Mouse (Mus musculus) limb, embryonic 13.5 days (tissue): ENCODE measurements around the gene Zgrf1. TPM values are rescaled to one million over a fixed set of nuclear protein-coding genes. Genes with fewer than 3 reads are reported as not detected.

ENCODE experiments used
- ATAC-seq: fragments of 200-750 bp; cut with Nextera tagmentation; 2 replicates; pipeline ENCODE4 v1.8.0; 2017; ENCODE audit warnings: low read depth, moderate number of reproducible peaks, moderate TSS enrichment; ENCODE audit not compliant: low FRiP score
- H3K27ac ChIP-seq: fragments of 300-500 bp; sonication (generic); 2 replicates; pipeline ENCODE4 v1.5.1; 2015; ENCODE audit warnings: inconsistent platforms, mild to moderate bottlenecking, moderate library complexity
- H3K27me3 ChIP-seq: fragments of 300-500 bp; sonication (generic); 2 replicates; pipeline ENCODE4 v1.6.1; 2015; ENCODE audit warnings: mild to moderate bottlenecking, inconsistent platforms
- H3K36me3 ChIP-seq: fragments of 300-500 bp; sonication (generic); 2 replicates; pipeline ENCODE4 v1.6.1; 2015; ENCODE audit warnings: inconsistent platforms, mild to moderate bottlenecking, moderate library complexity
- H3K4me1 ChIP-seq: fragments of 300-500 bp; sonication (generic); 2 replicates; pipeline ENCODE4 v1.6.1; 2015; ENCODE audit warnings: inconsistent platforms
- H3K4me2 ChIP-seq: fragments of 300-500 bp; sonication (generic); replicated peaks from 2 replicates; pipeline ENCODE4 v1.6.1; 2015; ENCODE audit warnings: inconsistent platforms, mild to moderate bottlenecking, moderate library complexity
- H3K4me3 ChIP-seq: fragments of 300-500 bp; sonication (generic); 2 replicates; pipeline ENCODE4 v1.5.1; 2015; ENCODE audit warnings: moderate library complexity, mild to moderate bottlenecking, inconsistent platforms
- H3K9ac ChIP-seq: fragments of 300-500 bp; sonication (generic); 2 replicates; pipeline ENCODE4 v1.6.1; 2015; ENCODE audit warnings: mild to moderate bottlenecking, inconsistent platforms
- H3K9me3 ChIP-seq: fragments of 300-500 bp; sonication (generic); 2 replicates; pipeline ENCODE4 v1.6.1; 2016; ENCODE audit warnings: inconsistent platforms
- WGBS: fragments of 180-500 bp; shearing (Covaris S2); methylation state at CpG from one replicate; pipeline ENCODE4 v1.1.7; 2015; 5-methylcytosine and 5-hydroxymethylcytosine counted together
- polyA plus RNA-seq: library from polyadenylated mRNA; unstranded; fragments of >200 nt; fragmentation: Nextera tagmentation; extraction: Ambion mirVana; gene quantifications from 2 replicates; pipeline ENCODE4 v1.2.1, GENCODE M21; 2015

Gene Zgrf1
- 8.7 and 10.6 TPM in 2 replicates for polyA plus RNA-seq

- Histone ChIP-seq H3K27me3 (no peaks in the 10 kb centered on the region), H3K4me1 (peaks cover 19% of the 10 kb centered on the region), H3K9ac (peak within 1 kb of the TSS; percentile 76), H3K4me3 (peak within 1 kb of the TSS; percentile 84), H3K9me3 (no peaks in the 10 kb centered on the region), H3K36me3 (peaks cover 20% of the 10 kb centered on the region), H3K27ac (peak within 1 kb of the TSS; percentile 88), H3K4me2 (peak within 1 kb of the TSS; percentile 75)
- peak; percentile 99 for ATAC-seq
- WGBS: under 1% methylated on average over 71 of the region's 73 CpGs
These were observed at the start of gene Zgrf1, which contains the start of gene Larp7 for GRCm38 (mm10) chr3:127552973-127553719. Gene Zgrf1, plus strand, starts transcription at chr3:127553489. Gene Larp7, minus strand, starts transcription at chr3:127553349.

- no peak overlapping the region for H3K4me3 ChIP-seq
- WGBS: 60% methylated on average over 15 of the region's 15 CpGs
- no peaks in the 10 kb centered on the region for H3K36me3 ChIP-seq
- no peak overlapping the region for H3K9ac ChIP-seq
- H3K27me3 ChIP-seq: no peaks in the 10 kb centered on the region
- H3K27ac ChIP-seq: no peak overlapping the region
- H3K4me1 ChIP-seq: no peaks in the 10 kb centered on the region
- no peaks in the 10 kb centered on the region for H3K9me3 ChIP-seq
- ATAC-seq: no peak
- H3K4me2 ChIP-seq: no peak overlapping the region
These were observed 45.2 kb upstream of the Zgrf1 start for GRCm38 (mm10) chr3:127507878-127508783.

DNA sequence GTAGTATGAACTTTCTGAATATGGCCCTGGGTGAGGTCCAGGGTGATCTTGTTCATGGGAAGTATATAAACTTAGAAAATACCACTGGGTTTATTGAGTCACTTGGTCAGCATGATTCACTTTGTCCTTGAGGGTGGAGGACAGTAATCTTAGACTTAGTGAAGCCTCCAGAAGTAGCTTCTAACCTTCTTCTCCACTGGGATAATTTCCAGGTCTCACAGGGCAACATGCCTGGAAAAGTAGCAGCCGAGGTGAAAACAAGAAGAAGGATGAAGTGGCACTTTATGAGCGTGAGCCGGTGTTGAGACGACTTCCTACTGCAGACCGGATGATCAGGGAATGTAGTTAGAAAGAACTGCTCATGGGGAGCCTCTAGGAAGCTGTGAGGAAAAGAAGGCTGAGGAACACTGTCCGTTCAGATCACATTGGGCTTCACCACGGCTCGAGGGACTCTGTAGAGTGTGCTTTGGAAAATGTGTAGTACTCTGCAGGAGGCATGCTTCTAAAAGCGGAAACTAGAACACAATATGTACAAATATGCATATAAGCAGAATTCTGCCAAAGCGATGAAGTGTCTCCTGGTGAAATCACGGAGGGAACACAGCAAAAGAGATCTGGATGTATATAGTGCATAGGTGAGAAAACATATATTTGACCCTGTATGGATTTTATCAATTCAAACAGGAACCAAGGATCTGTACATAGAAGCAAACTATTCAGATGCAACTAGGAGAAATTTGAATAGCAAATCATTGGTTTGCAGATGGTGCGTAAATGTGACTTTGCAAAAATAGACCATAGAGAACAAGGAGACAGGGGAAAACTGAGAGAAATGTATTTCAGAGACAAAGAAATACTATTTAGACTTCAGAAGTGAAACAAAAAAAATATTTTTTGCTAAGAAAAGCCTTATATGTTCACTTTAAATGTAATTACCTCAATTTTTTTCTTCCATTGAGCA lies 41.2 kb upstream of the Zgrf1 start:
- Histone ChIP-seq H3K27me3 (no peaks in the 10 kb centered on the region), H3K36me3 (no peaks in the 10 kb centered on the region), H3K4me2 (no peak overlapping the region), H3K9ac (no peak overlapping the region), H3K4me1 (no peaks in the 10 kb centered on the region), H3K27ac (no peak overlapping the region), H3K4me3 (no peak overlapping the region), H3K9me3 (no peaks in the 10 kb centered on the region)
- WGBS: 74% methylated on average over 12 of the region's 12 CpGs
- no peak for ATAC-seq

GRCm38 (mm10) chr3:127512794-127513335 lies 40.4 kb upstream of the Zgrf1 start:
- no peak overlapping the region for H3K4me3 ChIP-seq
- ATAC-seq: no peak
- no peak overlapping the region for H3K4me2 ChIP-seq
- H3K27ac ChIP-seq: no peak overlapping the region
- no peaks in the 10 kb centered on the region for H3K4me1 ChIP-seq
- no peaks in the 10 kb centered on the region for H3K36me3 ChIP-seq
- 74% methylated on average over 15 of the region's 15 CpGs for WGBS
- no peaks in the 10 kb centered on the region for H3K9me3 ChIP-seq
- H3K9ac ChIP-seq: no peak overlapping the region
- no peaks in the 10 kb centered on the region for H3K27me3 ChIP-seq

DNA sequence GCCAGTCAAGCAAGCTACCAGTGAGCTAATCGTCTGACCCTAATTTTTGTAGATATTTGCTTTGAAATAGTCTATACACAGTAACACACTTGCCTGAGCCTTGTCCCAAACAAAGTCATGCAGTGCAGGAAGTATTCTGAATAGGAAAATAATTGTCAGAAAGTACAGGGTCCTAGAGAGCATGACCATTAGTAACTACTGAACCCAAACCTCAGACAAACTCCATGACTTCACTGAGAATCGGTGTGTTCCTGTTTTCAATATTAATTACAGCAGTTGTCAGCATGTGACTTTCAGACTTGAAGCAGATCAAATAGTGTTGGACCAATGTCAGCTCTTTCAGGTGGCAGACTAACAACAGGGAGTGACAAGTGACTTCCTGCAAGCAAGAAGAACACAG lies 39.6 kb upstream of the Zgrf1 start:
- no peaks in the 10 kb centered on the region for H3K36me3 ChIP-seq
- no peaks in the 10 kb centered on the region for H3K9me3 ChIP-seq
- WGBS: 76% methylated on average over 2 of the region's 2 CpGs
- no peak overlapping the region for H3K4me2 ChIP-seq
- H3K9ac ChIP-seq: no peak overlapping the region
- no peaks in the 10 kb centered on the region for H3K27me3 ChIP-seq
- no peak for ATAC-seq
- H3K27ac ChIP-seq: no peak overlapping the region
- H3K4me1 ChIP-seq: no peaks in the 10 kb centered on the region
- no peak overlapping the region for H3K4me3 ChIP-seq

DNA sequence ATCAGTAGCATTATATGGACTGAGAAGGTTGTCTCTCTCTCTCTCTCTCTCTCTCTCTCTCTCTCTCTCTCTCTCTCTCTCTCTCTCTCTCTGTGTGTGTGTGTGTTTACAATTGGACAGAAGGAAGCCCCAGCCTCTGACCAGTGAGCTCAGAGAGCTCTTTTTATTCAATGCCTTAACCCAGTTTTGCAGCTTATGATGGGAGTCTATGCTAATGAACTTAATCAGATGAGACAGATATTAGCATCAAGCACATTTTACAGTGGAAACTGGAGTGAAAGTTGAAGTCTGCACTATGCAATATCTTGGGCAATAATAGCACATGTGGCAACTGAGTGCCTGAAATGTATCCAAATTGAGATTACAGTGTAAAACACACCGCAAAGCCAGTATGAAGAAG lies 38.0 kb upstream of the Zgrf1 start:
- no peaks in the 10 kb centered on the region for H3K36me3 ChIP-seq
- no peak overlapping the region for H3K4me2 ChIP-seq
- no peak overlapping the region for H3K9ac ChIP-seq
- H3K9me3 ChIP-seq: no peaks in the 10 kb centered on the region
- 89% methylated on average over 1 of the region's 1 CpGs for WGBS
- no peak overlapping the region for H3K4me3 ChIP-seq
- H3K27me3 ChIP-seq: no peaks in the 10 kb centered on the region
- H3K27ac ChIP-seq: no peak overlapping the region
- ATAC-seq: no peak
- H3K4me1 ChIP-seq: no peaks in the 10 kb centered on the region

DNA sequence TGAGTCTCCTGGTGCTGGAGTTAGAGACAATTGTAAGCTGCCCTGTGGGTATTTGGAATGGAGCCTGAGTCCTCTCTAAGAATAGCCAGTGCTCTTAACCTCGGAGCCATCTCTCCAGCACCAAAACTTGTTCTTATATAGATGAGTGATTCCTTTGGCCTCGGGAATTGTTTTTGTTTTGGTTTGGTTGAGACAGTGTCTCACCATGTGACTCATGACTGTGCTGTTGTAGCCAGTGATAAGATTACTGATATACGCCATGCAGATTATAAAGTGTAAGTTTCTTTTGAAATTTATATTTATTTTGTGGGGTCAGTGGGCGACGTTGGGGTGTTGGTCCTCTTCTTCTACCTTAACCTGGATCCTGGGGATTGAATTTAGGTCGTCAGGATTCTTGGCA lies 33.0 kb upstream of the Zgrf1 start:
- H3K27me3 ChIP-seq: no peaks in the 10 kb centered on the region
- H3K4me2 ChIP-seq: no peak overlapping the region
- H3K4me1 ChIP-seq: no peaks in the 10 kb centered on the region
- no peak overlapping the region for H3K4me3 ChIP-seq
- no peaks in the 10 kb centered on the region for H3K36me3 ChIP-seq
- ATAC-seq: no peak
- 82% methylated on average over 6 of the region's 6 CpGs for WGBS
- H3K9me3 ChIP-seq: no peaks in the 10 kb centered on the region
- H3K9ac ChIP-seq: no peak overlapping the region
- no peak overlapping the region for H3K27ac ChIP-seq

DNA sequence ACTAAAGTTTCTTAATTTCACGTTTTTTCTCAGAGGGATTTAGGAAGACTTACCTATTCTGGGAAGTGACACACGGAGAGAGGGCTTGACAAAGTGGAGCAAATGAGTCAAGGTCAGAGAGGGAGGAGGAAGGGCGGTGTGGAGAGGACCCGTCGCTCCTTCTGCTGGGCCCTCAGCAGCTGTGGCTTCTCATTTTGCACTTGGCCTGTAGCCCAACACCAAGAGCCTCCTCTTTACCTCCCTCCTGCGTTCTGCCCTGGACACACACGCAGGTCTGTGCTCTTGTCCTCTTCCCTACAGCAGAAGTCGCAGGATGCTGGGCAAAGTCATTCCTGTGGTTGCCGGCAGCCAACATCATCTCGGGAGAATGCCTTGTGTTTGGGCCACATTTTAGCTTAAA lies 32.1 kb upstream of the Zgrf1 start:
- WGBS: 77% methylated on average over 10 of the region's 10 CpGs
- no peak; the same call in 1 of the 2 replicates for ATAC-seq
- H3K36me3 ChIP-seq: no peaks in the 10 kb centered on the region
- H3K27me3 ChIP-seq: no peaks in the 10 kb centered on the region
- no peak overlapping the region for H3K4me3 ChIP-seq
- H3K4me2 ChIP-seq: no peak overlapping the region
- no peak overlapping the region for H3K27ac ChIP-seq
- no peaks in the 10 kb centered on the region for H3K9me3 ChIP-seq
- no peaks in the 10 kb centered on the region for H3K4me1 ChIP-seq
- no peak overlapping the region for H3K9ac ChIP-seq

DNA sequence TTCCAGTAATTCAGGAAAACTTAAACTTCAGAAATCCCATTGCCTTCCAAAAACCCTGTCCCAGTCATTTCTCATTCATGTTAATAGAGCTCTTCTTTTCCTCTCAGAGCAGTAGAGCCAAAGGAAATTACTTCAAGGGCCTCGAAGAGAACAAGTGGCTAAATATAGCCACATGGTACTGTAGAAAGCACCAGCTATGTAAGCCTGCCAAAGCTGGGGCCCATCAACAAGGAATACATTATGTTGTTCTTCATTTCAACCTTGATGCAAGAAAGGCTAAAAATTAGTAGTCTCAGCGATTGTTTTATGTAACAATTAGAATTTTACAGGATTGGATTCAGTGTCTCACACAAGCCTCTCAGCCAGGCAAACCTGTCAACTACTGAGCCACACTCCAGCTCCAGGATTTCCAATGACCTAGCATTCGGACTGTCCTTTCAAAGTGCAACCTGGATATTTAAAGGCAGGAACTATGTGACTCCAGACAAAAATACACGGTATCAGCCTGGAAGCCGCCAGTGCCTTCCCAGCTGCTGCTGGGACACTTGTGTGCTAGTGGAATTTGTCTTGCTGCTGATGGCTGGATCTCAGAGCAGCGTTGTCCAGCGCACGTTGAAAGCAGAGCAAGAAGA lies 28.0 kb upstream of the Zgrf1 start:
- no peak for ATAC-seq
- no peak overlapping the region for H3K4me3 ChIP-seq
- 74% methylated on average over 8 of the region's 8 CpGs for WGBS

DNA sequence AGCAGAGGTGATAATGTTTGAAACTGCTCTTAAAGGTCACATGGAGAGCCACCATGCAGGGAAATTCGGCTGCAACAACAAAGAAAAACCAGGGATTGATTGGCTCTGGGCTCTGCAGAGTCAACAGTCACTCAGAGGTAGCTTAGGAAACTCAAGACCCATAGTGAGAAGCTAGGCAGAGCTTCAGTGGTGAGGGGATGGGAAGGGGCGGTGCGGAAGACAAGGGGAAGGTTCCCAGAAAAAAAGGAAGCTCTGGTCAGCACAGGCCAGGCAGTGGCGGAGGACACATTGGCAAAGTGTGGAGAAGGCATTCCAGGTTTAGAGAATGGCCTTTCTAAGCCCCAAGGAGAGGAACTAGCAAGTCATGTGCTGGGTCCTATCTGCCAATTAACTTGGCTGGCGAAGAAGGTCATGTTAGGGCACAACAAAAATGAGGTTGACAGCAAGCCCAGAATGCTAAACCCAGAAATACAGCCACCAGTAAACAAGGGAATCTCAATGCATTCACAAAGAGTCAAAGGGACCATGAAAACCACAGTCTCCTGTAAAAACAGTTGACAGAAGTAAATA lies 25.7 kb upstream of the Zgrf1 start:
- WGBS: 74% methylated on average over 5 of the region's 5 CpGs
- Histone ChIP-seq H3K9me3 (no peaks in the 10 kb centered on the region), H3K36me3 (no peaks in the 10 kb centered on the region), H3K9ac (no peak overlapping the region), H3K27ac (no peak overlapping the region), H3K4me2 (no peak overlapping the region), H3K27me3 (no peaks in the 10 kb centered on the region), H3K4me3 (no peak overlapping the region), H3K4me1 (no peaks in the 10 kb centered on the region)
- ATAC-seq: no peak

More for the DNA sequence above, 28.0 kb upstream of the Zgrf1 start:
- no peak overlapping the region for H3K9ac ChIP-seq
- H3K9me3 ChIP-seq: no peaks in the 10 kb centered on the region
- H3K27me3 ChIP-seq: no peaks in the 10 kb centered on the region
- H3K4me1 ChIP-seq: no peaks in the 10 kb centered on the region
- H3K36me3 ChIP-seq: no peaks in the 10 kb centered on the region
- no peak overlapping the region for H3K27ac ChIP-seq
- no peak overlapping the region for H3K4me2 ChIP-seq

- H3K4me1 ChIP-seq: no peaks in the 10 kb centered on the region
- 91% methylated on average over 3 of the region's 3 CpGs for WGBS
- H3K27me3 ChIP-seq: no peaks in the 10 kb centered on the region
- no peak overlapping the region for H3K27ac ChIP-seq
- ATAC-seq: no peak
- H3K36me3 ChIP-seq: no peaks in the 10 kb centered on the region
- H3K9me3 ChIP-seq: no peaks in the 10 kb centered on the region
- H3K4me2 ChIP-seq: no peak overlapping the region
- no peak overlapping the region for H3K9ac ChIP-seq
- H3K4me3 ChIP-seq: no peak overlapping the region
These were observed 24.1 kb upstream of the Zgrf1 start for GRCm38 (mm10) chr3:127529210-127529609.
